Mouse (Mus musculus) layer of hippocampus, postnatal 25 days (tissue): ENCODE data around the gene Bach2. TPM values are rescaled to one million over a fixed set of nuclear protein-coding genes. Genes with fewer than 3 reads are reported as not detected.

ENCODE experiments used
- DNase-seq, 2 experiments: peaks; one replicate each; pipeline ENCODE4 v3.0.0; 2022; ENCODE audit warnings: mixed read lengths in 2 of 2, low spot score in 1 of 2; ENCODE audit errors: extremely low spot score in 1 of 2
- total RNA-seq, 2 experiments: library from RNA; stranded (reverse); gene quantifications; 2 replicates each; pipeline ENCODE4 v1.2.3; 2021

Bach2 gene
- total RNA-seq, 2 experiments from 2014 or later: 9.8 to 17.5 TPM

DNA sequence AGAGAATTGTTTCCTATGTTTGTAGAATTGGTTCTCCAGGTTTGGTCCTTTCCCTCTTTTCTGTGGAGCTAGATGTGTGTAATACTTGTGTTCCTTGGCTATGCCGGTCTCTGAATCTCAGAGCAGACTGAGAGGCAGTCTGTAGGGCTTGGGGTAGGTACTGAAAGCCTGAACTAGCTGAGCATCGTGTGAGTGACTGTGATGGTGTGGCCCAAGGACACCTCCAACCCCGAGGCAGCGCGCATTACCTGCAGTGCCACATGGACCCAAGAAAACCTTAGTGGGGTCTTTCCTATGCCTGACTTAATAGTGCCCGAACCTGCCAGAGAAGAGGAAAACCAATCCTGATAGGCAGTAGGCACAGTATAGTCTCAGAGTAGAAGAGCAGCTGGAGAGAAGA is 85.5 kb downstream of the Bach2 start:
- DNase-seq: no peak

DNA sequence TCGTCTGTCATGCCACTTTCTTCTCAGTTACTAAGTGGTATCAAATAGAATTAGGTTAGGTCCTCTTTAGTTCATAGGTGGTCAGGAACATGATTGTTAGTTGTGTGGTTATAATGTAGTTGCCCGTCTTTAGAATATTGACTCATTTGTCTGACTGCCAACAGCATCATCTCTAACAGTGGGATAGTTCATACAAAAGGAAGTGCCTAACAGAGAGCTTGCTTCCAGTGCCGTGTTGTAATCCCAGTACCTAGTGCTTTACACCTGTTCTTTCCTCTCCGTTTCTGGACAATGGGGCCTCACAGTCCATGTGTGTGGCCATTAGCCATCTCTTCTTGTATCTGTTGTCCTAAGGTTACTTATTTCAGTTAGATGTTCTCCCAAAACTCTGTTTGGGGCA is 86.4 kb downstream of the Bach2 start:
- no peak for DNase-seq

DNA sequence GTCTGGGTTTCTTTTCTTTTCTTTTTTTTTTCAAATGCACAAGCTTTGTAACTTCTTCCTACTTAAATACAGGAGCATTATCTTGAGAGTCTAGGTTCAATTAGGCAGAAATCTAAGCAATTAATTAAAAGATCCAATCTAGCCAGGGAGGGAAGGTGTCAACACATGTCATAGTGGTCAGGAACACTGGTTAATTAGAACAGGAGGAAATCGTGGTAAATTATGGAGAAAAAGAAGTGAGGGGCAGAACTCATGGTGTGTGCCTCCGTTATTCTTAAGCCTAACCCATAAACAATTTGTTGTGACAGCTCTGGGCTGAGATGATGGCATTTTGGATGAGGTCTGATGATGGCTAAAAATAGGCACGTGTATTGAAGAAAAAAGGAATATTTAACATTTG is 87.0 kb downstream of the Bach2 start:
- no peak for DNase-seq

DNA sequence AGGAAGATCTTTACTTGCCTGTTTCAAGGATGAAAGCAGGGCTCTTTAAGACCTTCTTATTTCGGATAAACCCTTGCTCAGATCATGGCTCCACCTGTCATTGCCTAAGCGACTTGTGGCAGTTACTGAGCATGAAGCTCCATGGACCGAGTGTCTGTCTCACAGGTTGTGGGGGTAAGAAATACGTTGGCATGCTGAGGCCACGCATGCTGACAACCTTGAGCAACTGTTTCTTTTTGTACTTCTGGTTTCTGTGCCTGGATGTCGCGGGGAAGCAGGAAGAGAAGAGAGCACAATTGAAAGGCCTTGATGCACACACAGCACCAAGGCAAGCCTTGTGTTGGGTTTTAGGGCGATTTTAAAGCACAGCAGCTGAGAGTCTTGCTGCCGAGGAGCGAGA is 87.7 kb downstream of the Bach2 start:
- DNase-seq: no peak

DNA sequence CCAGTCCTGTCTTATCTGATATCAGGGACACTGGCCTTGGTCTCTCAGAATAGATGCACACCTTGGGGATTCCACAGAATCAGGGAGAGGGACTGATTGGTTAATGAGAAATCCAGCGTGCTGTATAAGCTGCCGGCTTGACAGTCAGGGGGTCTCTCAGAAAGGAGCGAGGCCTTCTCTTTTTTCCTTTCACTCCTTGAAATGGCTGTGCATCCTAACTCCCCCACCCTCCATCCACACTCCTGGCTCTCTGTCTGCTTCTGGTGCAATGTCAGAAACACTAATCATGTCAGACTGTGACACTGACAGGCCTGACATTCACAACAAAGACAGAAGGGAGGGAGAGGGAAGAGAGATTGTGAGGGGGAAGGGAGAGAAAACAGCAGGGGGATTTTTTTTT is 88.3 kb downstream of the Bach2 start:
- DNase-seq: no peak

DNA sequence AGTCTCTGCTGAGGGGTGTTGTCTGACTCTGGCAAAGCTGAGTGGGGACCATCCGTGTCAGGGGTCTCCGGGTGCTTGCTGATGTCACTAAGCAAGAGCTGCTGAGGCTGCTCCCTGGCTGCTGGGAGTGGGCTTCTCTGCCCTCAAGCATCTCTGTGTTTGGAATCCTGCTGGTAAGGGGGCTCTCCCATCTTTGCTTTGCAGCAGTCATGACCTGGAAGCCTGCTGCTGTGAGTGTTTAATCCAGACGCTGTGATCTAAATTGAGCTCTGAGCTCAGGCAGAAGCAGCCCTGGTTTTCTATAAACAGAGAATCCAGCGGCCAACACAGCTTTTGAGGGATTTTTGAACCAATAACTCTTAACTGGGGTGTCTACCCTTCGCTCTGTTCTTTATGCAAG is 89.0 kb downstream of the Bach2 start:
- DNase-seq: no peak

DNA sequence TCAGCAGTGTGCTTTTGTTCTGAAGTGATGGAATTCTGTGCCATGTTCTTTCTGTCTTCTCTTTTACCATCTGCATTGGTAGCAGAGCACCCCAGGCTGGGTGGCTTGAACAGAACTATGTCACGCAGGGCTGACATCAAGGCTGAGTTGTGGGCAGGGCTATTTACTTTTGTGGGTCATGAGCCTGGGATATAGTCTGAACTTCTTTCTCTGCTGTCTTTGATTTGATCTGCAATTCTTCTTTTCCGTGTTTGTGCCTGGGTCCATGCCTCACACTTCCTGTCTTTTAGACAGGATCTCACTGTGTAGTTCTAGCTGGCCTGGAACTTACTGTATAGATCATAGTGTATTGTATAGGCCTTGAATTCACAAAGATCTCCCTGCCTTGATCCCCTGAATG is 90.0 kb downstream of the Bach2 start:
- no peak for DNase-seq

DNA sequence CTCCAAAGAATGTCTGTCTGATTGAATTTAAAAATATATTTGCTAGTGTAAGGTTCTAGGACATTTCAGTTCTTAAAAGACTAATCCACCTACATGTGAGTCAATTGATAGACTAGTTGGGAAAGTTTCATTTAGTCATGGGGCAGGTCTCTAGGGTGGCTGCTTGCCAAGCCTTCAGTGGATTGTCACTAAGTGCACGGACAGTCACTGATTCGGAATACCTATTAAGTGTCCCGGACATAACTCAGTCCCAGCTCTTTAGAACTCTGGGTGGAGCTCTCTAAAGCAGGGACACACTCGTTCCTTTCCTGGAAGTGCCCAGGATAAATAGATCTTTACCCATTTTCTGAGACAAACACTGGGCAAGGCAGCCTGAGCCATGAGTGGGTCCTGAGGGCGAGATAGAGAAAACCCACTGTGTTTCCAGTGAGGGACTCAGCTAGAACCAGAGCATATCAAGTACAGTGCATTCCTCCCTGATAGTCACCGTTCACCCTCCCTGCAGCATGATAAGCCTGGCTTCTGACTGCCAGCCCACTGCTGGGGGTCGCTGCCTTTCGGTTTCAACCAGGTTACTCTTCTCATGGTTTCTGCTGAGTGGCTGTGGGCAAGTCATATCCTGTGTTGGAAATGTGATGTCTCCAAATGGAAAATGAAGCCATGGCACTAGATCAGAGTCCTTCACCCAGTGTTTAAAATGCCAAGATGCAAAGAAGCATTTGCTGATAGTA is 92.1 kb downstream of the Bach2 start:
- DNase-seq: no peak

DNA sequence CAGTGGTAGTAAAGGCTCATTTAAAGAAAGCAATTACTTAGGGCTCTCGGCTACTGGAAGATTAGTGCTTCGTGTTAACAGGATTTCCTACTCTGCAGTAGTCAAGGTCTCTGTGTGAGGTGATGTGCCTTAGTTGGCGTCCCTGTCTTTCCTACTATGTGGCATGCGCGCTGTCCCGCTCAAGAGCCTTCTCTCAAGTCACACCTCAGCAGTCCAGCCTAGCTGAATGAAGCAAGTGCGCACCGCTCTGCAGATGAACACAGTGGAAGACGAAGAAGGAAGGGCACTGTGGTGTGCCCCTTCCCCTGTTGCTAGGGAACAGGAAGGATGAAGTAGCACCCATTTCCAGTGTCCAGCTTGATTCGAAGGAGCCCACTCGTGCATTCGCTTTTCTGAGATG is 93.4 kb downstream of the Bach2 start:
- DNase-seq: no peak

DNA sequence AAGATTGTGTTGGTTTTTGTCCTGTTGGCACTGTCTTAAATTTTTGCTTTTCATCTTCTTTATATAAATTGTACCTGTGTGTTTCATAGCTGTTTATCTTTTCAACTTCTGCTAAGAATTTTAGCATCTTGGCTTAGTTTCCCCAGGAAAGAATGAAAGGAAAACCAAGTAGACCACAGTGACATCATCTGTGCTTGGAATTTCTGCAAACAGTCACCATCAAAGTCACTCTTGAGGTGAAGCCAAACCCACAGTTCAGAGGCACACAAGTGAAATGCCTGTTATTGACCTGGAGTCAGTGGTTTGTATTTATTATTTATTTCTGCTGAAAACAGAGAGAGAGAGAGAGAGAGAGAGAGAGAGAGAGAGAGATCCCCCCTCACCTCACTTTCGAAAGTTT is 95.5 kb downstream of the Bach2 start:
- DNase-seq: no peak

DNA sequence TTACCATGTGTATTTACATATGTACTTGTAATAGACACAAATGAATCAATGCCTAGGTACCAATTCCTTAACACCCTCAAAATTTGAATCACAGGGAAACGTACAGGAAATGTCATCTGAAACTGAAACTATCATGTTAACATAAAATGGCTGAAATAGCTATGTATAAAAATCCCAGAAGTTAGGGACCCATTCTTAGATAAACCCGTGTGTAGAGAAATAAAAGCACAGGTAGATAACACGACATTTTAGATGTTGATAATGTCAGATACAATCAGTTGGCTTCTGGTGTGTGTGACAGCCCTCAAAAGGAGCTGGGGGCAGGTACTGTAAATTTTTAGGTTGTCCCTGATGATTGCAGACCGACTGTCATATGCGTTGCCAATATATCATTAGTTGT is 96.2 kb downstream of the Bach2 start:
- DNase-seq: no peak

DNA sequence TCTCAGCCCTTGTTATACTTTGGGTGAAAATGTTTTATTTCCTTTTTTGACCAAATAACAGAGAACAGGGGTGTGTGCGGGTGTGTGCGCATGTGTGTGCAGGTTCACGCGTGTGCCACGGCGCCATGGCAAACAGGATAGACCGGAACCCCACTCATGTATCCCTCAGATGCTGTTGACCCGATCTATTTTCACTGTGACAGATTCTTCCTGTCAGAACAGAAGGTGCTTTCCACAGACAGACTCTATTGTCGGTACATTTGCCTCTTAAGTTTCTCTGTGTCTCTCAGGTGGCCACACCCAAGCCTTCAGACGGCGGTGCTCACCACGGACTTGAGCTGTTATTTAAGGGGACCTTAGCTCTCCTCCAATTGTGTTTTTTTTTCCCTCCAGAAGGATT is 97.1 kb downstream of the Bach2 start:
- no peak for DNase-seq

DNA sequence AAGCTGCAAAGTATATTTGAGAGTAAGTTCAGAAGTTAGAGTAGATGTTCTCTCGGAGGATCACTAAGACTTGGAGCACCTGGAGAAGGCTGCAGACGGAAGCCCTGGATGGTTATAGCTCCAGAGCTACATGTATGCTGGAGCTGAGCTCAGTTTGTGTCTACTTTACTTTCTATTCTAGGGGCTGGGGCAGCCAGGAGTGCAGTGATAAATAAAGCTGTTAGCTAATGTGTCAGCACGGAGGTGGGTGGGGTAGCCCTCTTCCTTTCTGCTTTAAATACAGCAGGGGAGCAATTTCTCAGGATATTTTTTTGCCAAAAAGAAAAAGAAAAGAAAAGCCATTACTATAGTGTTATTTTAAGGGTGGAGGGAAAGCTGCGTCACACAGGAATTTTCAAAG is 98.0 kb downstream of the Bach2 start:
- no peak for DNase-seq

DNA sequence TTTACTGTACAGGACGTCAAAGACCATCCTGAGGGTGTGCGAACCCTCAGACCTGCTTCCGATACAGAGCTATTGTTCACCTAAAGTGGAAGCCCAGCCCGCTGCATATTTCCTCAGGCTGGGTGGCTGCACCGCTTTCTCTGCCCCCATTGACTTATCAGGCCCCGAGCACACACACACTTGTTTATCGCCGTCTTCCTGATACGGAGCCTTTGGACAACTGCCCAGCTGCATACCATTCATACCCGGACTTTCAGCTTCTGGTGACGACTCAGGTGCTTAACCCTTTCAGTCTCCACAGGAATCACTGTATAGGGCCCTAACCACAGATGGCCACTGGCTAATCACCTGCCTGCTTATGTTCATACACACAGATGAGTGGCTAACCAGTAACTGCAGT is 99.0 kb downstream of the Bach2 start:
- DNase-seq: no peak

DNA sequence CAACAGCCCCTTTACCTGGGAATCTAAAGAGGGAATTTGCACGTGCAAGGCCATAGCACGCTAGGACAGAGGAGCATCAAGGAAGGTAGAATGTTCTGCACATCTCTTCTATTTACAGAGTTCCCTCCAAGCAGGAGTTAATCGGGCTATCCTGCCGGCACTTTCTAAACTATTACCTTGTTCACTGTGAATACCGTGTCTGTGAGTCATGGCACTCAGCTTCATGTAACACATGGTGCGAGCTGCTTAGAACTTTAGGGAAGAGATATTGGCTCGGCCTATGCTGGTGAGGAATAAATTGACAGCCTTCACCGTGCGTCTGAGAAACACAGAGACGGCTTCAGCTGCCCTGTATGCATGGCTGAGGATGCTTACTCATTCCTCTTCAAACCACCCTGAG is 99.8 kb downstream of the Bach2 start:
- DNase-seq: no peak

DNA sequence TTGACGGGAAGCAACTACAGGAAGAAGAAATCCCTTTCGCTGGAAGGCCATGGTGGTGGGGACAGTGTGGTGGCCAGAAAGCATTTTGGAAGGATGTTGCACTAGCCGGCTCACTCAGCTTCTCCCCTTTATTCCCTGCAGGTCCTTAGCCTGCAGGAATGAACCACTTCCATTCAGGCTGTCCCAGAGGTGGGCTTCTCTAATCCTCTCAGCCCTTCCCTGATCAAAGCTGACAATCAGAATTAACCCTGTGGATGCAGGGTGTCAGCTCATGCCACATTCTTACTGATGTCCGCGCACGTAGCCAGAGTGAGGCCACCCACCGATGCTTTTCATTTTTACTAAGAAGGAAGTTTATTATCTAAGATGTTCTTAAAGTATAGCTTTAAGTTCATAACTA is 102.2 kb downstream of the Bach2 start:
- DNase-seq: no peak

DNA sequence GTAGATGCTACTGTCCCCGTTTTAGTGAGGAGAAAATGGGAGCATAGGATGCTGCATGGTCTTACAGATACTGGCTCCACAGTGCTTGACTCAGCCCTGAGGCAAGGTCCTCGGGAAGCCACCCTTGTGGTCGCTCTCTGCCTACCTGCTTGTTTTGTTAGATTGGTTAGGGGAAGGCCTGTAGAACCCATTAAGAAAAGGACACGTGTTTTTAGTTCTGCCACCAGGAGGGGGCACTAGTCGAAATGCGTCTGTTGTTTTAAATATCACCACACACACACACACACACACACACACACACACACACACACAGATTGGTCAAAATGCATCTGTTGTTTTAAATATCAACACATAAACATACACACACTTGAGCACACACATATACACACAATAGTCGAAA is 103.7 kb downstream of the Bach2 start:
- DNase-seq: no peak

DNA sequence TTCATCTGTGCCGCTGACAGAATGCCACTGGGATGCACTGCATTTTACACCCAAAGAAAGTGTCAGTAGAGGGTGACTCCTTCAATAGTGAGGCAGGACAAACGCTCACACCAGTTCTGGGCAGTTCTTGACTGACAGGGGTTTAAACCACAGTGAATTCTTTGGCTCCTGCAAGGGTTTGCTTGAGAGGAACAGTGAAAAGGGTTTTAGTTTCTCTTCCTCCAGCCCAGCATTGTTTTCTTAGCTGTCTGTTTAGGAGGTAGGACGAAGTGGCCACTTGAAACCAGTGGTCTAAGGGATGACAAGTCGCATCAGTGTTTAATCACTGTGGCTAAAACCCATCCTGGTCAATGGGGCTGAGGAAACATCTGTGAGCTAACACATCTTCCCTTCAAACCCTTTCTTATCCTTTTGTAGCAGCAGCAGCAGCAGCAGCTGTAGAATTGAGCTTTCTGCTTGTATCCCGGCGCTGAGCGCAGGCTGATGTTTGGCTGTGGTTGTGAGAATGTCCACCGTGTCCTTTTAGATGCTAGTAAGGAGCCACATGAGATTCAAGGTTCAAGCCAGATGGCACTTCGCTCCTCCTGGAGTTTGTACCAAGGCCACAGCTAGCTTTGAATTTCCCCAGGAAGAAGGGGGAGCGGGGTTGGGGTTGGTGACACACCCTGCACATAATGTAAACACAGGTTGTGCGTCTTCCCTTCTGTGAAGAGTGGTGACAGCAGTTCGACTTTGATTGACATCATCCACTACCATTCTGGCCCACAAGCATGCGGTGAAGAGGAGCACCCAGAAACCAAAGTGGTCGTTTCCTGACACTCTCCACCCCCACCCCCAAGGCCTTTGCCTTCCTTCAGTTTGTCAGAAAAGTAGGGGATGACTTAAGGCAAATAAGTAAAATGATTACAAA is 104.9 kb downstream of the Bach2 start:
- no peak for DNase-seq

DNA sequence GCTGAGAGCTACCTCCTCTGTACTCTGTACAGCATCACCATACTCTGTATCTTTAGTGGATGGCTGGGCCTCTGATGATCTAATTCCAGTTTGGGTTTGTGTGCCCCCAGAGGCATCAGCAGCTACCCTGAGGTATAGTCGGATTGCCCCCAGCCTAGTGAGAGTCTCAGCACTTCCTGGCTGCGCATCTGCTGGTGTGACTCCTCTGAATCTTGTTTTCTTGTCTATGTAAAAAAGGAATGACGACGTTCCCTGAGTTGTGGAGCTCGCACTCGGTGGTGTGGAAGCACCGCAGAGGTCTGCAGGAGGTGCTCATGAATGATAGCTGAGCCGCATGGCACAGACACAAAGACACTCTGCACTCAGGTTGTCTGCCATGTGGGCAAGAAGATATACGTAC is 105.7 kb downstream of the Bach2 start:
- no peak for DNase-seq

DNA sequence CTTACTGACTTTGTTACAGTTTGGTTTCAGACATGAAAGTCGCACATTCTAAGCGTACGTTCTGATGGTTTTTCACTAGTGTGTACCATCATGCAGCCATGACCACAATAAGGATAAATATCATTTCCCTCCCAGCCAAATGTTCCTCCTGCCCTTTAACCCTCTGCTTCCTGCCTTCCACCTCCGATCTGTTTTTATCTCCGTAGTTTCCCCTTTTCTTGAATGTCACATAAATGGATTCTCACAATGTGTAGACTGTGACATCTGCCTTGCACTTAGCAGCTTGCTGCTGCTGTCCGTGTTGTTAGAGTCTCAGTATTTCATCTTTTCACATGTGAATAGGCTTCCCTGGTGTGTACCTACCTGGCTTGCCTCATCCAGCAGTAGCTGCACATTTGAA is 108.6 kb downstream of the Bach2 start:
- DNase-seq: no peak

DNA sequence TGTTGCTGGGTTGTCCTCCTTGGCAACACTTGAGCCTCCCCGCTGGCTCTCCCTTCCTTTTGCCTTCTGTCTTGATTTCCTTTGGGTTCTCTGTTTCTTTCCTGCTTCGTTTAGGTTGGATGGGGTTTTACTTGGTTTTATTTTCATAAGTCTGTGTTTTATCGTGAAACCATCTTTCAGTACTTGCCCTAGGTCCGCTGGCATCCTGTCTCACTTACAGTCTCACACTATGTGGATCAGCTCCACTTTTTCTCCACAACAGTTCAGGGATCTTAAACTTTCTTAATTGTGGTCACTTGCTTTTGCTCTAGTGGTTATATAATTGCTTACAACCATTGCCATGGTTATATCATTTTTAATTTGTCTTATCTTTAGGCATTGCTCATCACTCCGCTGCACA is 109.1 kb downstream of the Bach2 start:
- DNase-seq: no peak

DNA sequence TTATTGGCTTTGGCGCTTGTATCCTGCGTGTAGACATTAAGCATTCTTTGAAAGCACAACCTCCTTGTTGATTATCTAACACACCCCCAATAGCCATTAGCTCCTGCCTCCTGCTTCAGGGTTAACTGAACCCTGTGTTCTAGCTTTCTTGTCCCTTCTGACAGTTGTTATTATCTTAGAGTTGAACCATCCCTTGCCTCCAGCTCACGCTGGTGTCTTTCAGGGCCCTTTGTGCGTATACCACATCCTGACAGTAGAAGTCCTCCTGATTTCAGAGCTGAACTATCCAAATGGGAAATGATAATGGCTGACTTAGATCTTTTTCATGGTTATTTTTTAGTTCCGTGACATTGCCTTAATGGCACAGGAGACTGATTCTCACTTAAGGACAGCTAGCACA is 110.8 kb downstream of the Bach2 start:
- DNase-seq: no peak
